Mouse (Mus musculus) embryonic fibroblast, embryonic 13.5 days (primary cell): ENCODE results near the gene Higd1c. TPM values are rescaled to one million over a fixed set of nuclear protein-coding genes. Genes with fewer than 3 reads are reported as not detected.
"Not testable (repeated sequence)": the region's sequence is repeated elsewhere in the genome, so short reads cannot be mapped to it uniquely, and the experiment has no call there.

ENCODE experiments used
- H3K27ac ChIP-seq: 2 replicates; pipeline ENCODE4 v1.5.1; 2012; ENCODE audit warnings: low read length, control low read depth, inconsistent platforms; ENCODE audit not compliant: insufficient read depth
- H3K4me1 ChIP-seq: 2 replicates; pipeline ENCODE4 v1.6.1; 2011; ENCODE audit warnings: low read length; ENCODE audit not compliant: control insufficient read depth, insufficient read depth
- H3K4me3 ChIP-seq: 2 replicates; pipeline ENCODE4 v1.5.1; 2011; ENCODE audit warnings: mild to moderate bottlenecking, control low read depth, low read length; ENCODE audit not compliant: insufficient read depth
- CTCF ChIP-seq: IDR thresholded peaks from 2 replicates; pipeline ENCODE4 v1.5.1; 2011; ENCODE audit warnings: mild to moderate bottlenecking, control low read depth, low read length, moderate library complexity, borderline replicate concordance; ENCODE audit not compliant: insufficient read depth
- POLR2A ChIP-seq: IDR thresholded peaks from 2 replicates; pipeline ENCODE4 v1.6.1; 2011; ENCODE audit warnings: low read depth, mild to moderate bottlenecking, control low read depth, low read length, moderate library complexity
- polyA plus RNA-seq: library from polyadenylated mRNA; stranded (reverse); fragments of >200 nt; gene quantifications from 2 replicates; pipeline ENCODE4 v1.2.4, GENCODE M21; 2011; ENCODE audit warnings: low read depth; ENCODE audit not compliant: missing spikeins, insufficient read length

Gene Higd1c
- polyA plus RNA-seq, 1 experiment: not detected

- TF ChIP-seq CTCF (no peak), POLR2A (no peak)
- no peaks in the 10 kb centered on the region for H3K4me1 ChIP-seq
- no peak overlapping the region for H3K27ac ChIP-seq
- no peak overlapping the region for H3K4me3 ChIP-seq
Observed at GRCm38 (mm10) chr15:100367119-100367518, 2.8 kb downstream of the Higd1c start.

- no peak overlapping the region for H3K4me3 ChIP-seq
- H3K27ac ChIP-seq: no peak overlapping the region
- TF ChIP-seq CTCF (no peak), POLR2A (no peak)
Observed at GRCm38 (mm10) chr15:100375066-100375465, 10.7 kb downstream of the Higd1c start.

DNA sequence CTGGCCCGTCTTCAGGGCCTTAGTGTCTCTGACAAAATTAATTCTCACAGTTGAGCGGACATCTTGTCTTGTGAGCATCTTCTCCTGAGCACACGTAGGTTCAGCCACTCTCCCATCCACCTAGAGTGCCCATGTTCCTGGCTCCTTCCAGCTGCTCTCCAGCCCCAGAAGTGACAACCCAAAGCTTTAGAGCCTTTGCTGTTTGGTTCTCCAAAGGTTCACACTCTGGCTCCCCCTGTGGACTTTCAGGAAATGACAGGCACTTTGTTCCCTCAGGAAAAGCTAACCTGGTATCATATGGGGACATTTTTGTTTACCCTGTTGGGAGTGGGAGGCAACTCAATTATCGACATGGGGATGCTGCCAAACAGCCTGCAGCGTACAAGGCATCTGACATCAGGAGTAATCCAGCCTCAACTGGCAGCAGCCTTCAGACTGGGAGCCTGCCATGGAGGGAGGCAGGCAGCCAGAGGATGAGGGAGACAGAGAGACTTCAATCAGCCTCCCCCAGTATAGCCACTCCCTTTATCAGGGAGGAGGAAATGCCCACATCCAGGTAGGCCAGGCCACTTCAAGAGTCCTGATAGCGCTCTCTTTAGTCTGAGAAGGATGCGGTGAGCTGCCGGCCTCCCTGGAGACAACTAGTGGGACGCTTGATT, 13.6 kb downstream of the Higd1c start:
- H3K4me3 ChIP-seq, H3K4me1 ChIP-seq, H3K27ac ChIP-seq: not testable (repeated sequence)

More at GRCm38 (mm10) chr15:100375066-100375465, 10.7 kb downstream of the Higd1c start:
- H3K4me1 ChIP-seq: no peaks in the 10 kb centered on the region

DNA sequence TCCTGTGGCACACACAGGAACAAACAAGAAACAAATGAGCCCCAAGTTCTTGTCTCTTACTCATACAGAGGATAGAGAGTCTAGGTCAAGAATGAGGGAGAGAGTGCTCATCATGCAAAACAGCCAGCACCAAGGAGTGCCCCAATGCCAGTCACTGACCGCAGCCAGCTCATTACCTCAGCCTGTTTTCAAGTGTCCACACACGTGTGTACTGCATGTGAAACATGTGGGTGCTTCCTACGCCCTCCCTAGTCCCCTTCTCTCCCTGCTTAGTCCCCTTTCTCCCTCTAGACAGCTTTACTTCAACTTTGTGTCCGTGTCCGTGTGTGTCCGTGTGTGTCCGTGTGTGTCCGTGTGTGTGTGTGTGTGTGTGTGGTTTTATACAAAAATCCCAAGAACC, 15.3 kb downstream of the Higd1c start:
- TF ChIP-seq POLR2A: no peak
- no peak for TF ChIP-seq CTCF
- no peaks in the 10 kb centered on the region for H3K4me1 ChIP-seq
- H3K27ac ChIP-seq: no peak overlapping the region
- no peak overlapping the region for H3K4me3 ChIP-seq

DNA sequence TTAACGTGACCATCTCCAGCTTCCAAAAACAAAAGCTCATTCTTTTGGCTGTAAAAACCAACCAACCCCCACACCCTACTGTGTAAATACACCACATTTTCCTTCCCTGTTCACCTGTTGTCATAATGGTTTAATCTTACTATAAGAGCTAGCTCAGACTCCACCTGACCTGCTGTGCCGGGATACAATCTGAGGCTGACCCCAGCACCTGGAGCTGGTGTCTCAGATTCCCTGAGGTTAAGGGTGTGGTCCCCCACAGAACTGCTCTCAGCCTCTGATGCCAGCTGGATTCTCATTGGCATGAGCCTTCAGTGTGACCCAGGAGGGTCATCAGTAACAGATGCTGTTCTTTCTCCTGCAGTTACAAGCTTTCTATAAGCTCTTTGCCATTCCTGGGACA, 15.8 kb downstream of the Higd1c start:
- TF ChIP-seq CTCF (no peak), POLR2A (no peak)
- Histone ChIP-seq H3K27ac (no peak overlapping the region), H3K4me3 (no peak overlapping the region), H3K4me1 (no peaks in the 10 kb centered on the region)

GRCm38 (mm10) chr15:100385705-100386104, 21.4 kb downstream of the Higd1c start:
- no peak overlapping the region for H3K27ac ChIP-seq
- TF ChIP-seq POLR2A: no peak
- no peak for TF ChIP-seq CTCF
- H3K4me1 ChIP-seq: no peaks in the 10 kb centered on the region
- H3K4me3 ChIP-seq: no peak overlapping the region

DNA sequence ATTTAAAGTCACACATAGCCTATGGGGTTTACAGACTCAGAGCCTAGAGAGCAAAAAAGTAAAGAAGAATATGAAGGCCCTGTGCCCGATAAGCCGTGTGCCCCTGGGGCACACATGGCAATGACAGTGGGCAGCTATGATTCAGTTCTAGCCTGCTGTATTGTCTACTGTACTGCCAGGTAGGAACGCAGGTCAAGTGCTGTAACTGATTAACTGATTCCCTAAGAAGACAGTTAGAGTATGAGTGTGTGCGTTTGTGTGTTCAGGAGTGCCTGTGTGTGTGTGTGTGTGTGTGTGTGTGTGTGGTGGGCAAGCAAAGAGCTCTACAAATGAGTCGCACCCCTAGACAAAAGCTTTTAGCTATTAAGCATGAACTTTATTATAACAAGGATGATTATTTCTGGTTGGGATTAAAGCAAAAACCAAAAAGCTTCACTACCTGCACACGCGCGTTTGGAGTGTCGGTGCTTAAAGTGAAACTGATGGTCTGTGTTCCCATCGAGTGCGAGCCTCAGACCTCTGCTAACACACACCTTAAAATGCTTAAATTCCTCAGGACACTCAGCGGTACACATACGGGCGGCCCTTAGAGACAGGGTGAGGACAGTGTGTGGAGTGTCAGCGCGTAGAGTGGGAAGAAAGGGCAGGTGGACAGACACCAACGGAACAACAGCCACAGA, 23.3 kb downstream of the Higd1c start:
- Histone ChIP-seq H3K27ac (no peak overlapping the region), H3K4me3 (no peak overlapping the region), H3K4me1 (no peaks in the 10 kb centered on the region)
- TF ChIP-seq POLR2A (no peak), CTCF (no peak)

GRCm38 (mm10) chr15:100388224-100388835, 24.0 kb downstream of the Higd1c start:
- Histone ChIP-seq H3K4me1 (no peaks in the 10 kb centered on the region), H3K27ac (no peak overlapping the region), H3K4me3 (no peak overlapping the region)
- TF ChIP-seq CTCF: no peak
- no peak for TF ChIP-seq POLR2A

- no peak overlapping the region for H3K27ac ChIP-seq
- TF ChIP-seq CTCF (no peak), POLR2A (no peak)
- no peak overlapping the region for H3K4me3 ChIP-seq
- no peaks in the 10 kb centered on the region for H3K4me1 ChIP-seq
Observed at GRCm38 (mm10) chr15:100388886-100389285, 24.5 kb downstream of the Higd1c start.

GRCm38 (mm10) chr15:100391066-100391465, 26.7 kb downstream of the Higd1c start:
- TF ChIP-seq POLR2A (no peak), CTCF (no peak)
- H3K4me1 ChIP-seq: no peaks in the 10 kb centered on the region
- no peak overlapping the region for H3K4me3 ChIP-seq
- no peak overlapping the region for H3K27ac ChIP-seq
